Mouse (Mus musculus) heart, postnatal 4 days (tissue): Measurements from ENCODE around the gene Cdk2ap2. TPM values are rescaled to one million over a fixed set of nuclear protein-coding genes. Genes with fewer than 3 reads are reported as not detected.
A peak's percentile ranks its signal among the peaks of the same experiment; 100 is the strongest.

Source experiments
- DNase-seq: peaks from one replicate; pipeline ENCODE4 v3.0.0; 2021
- total RNA-seq, 2 experiments: library from RNA; stranded (reverse); gene quantifications; 2 replicates each; pipeline ENCODE4 v1.2.3; 2021

Cdk2ap2 gene
- total RNA-seq, 2 experiments from 2014 or later, result 22.4 to 23.6 TPM

- DNase-seq, result no peak
These were observed 2.1 kb upstream of the Cdk2ap2 start for GRCm38 (mm10) chr19:4094774-4095303.

GRCm38 (mm10) chr19:4095802-4096201, 1.2 kb upstream of the Cdk2ap2 start:
- no peak for DNase-seq

GRCm38 (mm10) chr19:4097441-4097825, 451 bp downstream of the Cdk2ap2 start:
- no peak for DNase-seq

- no peak for DNase-seq
These were observed 1.4 kb downstream of the Cdk2ap2 start for GRCm38 (mm10) chr19:4098426-4098825.

- DNase-seq, result peak; percentile 95
These were observed 2.1 kb downstream of the Cdk2ap2 start for GRCm38 (mm10) chr19:4099056-4099455.

- DNase-seq, result peak; percentile 82
These were observed 3.1 kb downstream of the Cdk2ap2 start, which contains the start of gene Pitpnm1 for GRCm38 (mm10) chr19:4099837-4100717. Pitpnm1 (plus strand) TSS chr19:4099998.

GRCm38 (mm10) chr19:4100718-4101261, 3.8 kb downstream of the Cdk2ap2 start:
- peak; percentile 47 for DNase-seq

GRCm38 (mm10) chr19:4101466-4101865, 4.5 kb downstream of the Cdk2ap2 start:
- DNase-seq, result no peak

GRCm38 (mm10) chr19:4102049-4102448, 5.1 kb downstream of the Cdk2ap2 start:
- no peak for DNase-seq

- DNase-seq, result no peak
These were observed 5.6 kb downstream of the Cdk2ap2 start for GRCm38 (mm10) chr19:4102626-4103025.

GRCm38 (mm10) chr19:4103294-4103693, 6.3 kb downstream of the Cdk2ap2 start:
- no peak for DNase-seq

GRCm38 (mm10) chr19:4103792-4104191, 6.8 kb downstream of the Cdk2ap2 start:
- no peak for DNase-seq

- no peak for DNase-seq
These were observed 7.8 kb downstream of the Cdk2ap2 start for GRCm38 (mm10) chr19:4104675-4105194.

GRCm38 (mm10) chr19:4106654-4107053, 9.7 kb downstream of the Cdk2ap2 start:
- no peak for DNase-seq

GRCm38 (mm10) chr19:4108535-4108934, 11.6 kb downstream of the Cdk2ap2 start:
- no peak for DNase-seq

GRCm38 (mm10) chr19:4112063-4112960, 15.3 kb downstream of the Cdk2ap2 start:
- no peak for DNase-seq

- peak; percentile 83 for DNase-seq
These were observed 16.3 kb downstream of the Cdk2ap2 start for GRCm38 (mm10) chr19:4113186-4113805.

- no peak for DNase-seq
These were observed 16.8 kb downstream of the Cdk2ap2 start for GRCm38 (mm10) chr19:4113806-4114230.

GRCm38 (mm10) chr19:4114551-4114950, 17.6 kb downstream of the Cdk2ap2 start:
- DNase-seq, result no peak

GRCm38 (mm10) chr19:4115144-4115543, 18.2 kb downstream of the Cdk2ap2 start:
- DNase-seq, result no peak

- DNase-seq, result no peak
These were observed 18.8 kb downstream of the Cdk2ap2 start for GRCm38 (mm10) chr19:4115816-4116215.

GRCm38 (mm10) chr19:4117006-4117405, 20.0 kb downstream of the Cdk2ap2 start:
- no peak for DNase-seq
